Mouse (Mus musculus) embryo, embryonic 10 days (tissue): ENCODE results near the gene Ppa1.

Experiments used
- DNase-seq: peaks from one replicate; pipeline ENCODE4 v3.0.0-alpha.2; 2015; ENCODE audit warnings: low spot score

Gene Ppa1

DNA sequence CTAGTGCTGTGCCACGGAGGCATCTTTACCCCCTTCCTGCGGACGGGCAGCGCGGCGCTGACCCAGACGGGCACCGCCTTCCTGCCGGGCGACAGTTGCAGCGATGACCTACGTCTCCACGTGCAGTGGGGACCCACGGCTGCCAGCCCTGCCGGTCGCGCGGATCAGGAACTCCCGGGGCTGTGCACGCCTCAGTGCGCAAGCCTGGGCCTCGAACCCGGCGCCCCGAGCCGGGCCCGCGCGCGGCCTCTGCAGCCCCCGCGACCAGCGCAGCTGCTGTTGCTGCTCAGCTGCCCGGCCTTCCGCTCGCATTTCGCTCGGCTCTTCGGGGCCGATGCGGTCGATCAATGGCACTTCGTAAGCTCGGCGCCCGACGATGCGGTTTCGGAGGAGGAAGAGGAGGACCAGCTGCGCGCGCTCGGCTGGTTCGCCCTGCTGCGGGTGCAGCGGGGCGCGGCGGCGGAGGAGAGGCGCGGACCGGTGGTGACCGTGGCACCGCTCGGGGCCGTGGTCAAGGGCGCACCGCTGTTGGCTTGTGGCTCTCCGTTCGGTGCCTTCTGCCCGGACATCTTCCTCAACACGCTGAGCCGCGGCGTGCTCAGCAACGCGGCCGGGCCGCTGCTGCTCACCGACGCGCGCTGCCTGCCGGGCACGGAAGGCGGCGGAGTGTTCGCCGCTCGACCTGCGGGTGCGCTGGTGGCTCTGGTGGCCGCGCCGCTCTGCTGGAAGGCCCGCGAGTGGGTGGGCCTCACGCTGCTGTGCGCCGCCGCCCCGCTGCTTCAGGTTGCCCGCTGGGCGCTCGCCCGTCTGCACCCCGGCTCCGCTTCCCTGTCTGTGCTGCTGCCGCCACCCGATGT lies 47.6 kb downstream of the Ppa1 start:
- DNase-seq: peak; percentile 36

DNA sequence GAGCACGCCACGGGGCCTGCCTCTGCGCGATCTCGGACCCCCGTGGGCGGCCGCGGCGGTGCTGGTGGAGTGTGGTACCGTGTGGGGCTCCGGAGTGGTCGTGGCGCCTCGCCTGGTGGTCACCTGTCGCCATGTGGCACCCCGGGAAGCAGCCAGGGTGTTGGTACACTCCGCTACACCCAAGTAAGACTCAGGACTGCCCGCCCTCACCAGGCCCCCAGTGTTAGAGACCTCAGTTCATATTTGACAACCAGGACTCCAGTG lies 48.1 kb downstream of the Ppa1 start:
- no peak for DNase-seq

DNA sequence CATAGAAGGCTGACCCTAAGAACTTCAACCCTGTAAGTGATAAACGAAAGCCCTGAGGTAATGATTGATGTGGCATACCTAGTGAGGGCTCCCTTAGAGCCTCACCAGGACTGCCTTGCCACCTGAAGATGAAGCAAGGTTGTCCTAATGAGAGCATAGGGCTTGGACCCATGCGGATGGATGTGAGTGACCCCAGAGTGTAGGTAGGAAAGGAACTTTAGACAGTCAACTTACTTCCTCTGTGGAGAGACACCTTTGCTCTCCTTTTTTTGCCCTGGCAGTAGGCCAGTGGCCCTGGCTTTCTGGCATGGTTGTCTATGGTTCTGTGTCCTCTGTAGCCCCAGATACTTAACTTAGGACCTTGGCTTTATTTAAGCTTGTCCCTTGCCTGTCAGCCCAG lies 48.7 kb downstream of the Ppa1 start:
- DNase-seq: no peak

DNA sequence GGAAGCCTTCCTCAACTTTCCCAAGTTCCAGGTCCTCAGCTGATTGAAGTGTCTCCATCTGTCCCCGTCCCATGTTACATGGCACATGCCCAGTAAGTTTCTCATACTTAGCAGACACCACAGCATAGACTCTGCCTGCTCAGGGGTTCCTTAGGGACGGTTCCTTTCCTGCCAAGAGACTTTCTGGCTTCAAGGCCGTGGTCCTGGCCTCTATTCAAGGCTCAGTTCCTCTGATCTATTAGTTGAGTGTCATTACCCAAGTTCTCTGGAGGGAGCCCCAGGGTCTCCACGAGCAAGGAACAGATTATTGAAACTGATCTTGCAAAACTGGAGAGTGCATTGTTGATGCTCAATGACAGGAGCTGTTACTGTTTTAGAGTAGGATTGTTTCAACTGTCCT lies 56.3 kb downstream of the Ppa1 start:
- no peak for DNase-seq

DNA sequence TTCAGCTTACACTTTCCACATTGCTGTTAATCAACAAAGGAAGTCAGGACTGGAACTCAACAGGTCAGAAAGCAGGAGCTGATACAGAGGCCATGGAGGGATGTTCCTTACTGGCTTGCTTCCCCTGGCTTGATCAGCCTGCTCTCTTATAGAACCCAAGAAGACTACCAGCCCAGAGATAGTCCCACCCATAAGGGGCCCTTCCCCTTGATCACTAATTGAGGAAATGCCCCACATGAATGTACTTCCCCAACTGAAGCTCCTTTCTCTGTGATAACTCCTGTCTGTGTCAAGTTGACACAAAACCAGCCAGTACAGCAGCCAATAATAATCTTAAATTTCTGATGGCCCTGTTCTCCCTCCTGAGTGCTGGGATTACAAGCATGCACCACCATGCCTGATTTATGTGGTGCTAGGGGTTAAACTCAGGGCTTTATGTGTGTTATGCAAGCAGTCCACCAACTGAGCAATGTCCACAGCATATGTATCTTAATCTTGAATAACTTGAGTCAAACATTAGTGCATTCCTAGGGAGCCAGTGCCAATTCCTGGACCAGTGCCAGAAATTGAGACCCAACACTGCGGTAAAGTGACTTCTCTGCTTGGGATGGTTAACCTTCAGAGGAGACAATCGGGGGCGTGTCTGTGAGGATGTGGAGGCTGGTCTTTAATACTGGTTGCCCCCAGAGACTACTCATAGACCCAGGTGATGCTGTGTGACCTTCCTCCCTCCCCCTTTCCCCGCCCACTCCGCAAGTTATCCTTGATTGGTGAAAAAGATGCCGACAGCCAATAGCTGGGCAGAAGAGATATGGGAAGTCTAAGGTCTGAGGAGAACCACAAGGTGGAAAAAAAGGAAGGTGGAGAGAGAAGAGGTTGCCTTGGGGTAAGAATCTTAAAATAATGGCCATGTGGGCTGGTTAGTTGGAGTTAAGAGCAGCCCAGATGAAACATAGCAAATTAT lies 58.3 kb downstream of the Ppa1 start:
- DNase-seq: no peak

DNA sequence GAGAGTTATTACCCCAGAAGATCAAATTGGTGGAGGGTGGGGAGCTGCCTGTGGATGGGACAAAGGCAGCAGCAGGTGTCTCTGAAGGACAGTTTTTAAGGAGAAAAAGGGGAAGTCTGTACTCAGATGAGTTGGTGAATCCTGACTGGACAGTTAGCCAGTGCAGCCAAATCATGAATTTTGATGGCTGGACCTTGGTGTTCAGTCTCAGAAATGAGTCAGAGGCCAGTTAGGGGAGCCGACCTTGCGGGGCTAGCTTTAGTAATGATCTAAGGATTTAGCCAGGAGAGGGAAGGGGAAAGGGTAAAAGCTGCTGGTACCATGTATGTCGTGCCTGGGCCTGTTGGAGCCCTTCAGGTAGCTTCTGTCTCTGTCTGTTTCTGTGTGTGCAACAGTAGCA lies 65.2 kb downstream of the Ppa1 start:
- no peak for DNase-seq

DNA sequence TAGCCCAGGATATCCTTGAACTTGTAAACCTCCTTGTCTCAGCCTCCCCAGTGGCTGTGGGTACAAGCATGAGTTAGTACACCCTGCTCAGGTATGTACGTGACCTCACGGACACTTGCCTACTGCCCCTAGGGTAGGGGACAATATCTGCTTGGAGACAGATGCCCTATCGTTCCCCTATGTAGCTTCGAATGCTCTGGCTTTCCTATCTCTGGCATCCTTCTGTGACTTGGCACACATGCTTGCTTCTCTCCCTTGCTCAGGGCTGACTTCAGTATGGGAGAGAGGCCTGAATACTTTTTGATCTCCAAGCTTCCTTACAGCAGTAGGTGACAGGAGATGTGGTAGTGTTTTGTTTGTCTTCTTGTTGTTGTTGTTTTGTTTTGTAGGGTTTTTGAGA lies 65.8 kb downstream of the Ppa1 start:
- DNase-seq: no peak

DNA sequence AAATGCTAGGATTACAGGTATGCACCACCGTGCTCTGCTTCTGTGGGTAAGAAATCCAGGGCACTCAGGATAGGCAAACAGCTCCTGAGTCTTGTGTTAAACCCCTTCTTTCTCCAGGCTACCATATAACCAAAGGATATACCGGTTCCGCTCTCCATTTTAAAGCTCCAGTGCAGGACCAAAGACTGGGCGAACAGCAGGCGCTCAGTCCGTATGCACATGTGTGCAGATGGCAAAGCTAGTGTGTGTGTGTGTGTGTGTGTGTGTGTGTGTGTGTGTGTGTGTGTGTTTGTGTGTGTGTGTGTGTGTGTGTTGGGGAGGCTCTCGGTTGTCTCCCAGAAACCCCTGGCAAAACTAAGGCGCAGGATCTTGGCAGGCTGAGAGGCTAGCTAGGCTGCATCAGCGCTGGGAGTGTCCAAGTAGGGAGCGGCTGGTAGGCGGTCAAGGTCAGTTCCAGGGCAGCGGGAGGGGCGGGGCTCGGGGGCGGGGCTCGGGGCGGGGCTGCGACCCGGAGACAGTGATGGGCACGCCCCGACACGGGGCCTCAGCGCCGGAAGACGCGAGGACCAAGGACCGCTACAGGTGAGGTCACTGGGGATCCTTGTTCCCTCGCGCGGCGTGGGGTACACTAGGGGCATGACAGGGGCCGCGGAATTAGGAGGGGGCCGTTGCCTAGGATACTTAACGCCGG lies 66.6 kb downstream of the Ppa1 start, which contains the start of gene Aifm2:
Gene Aifm2, plus strand, starts transcription at position 493 of the 691 bp plus-strand sequence.
- DNase-seq: peak; percentile 83

DNA sequence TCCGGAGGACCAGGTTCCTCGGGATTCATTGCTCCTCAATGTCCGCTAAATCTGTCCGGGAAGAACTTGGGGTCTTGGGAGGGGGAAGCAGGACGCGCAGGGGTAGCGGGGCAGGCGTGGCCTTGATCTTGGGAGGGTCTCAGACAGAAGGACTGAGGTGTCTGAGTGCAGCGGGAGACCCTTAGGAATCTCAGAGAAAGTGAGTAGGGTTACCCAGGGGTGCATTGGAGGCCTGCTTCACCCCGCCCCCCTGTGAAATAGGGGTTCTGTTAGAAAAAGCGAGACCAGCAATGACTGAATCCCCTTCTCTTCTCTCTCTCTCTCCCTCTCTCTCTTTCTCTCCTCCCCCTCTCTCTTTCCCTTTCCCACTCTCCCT lies 67.1 kb downstream of the Ppa1 start:
- DNase-seq: no peak

DNA sequence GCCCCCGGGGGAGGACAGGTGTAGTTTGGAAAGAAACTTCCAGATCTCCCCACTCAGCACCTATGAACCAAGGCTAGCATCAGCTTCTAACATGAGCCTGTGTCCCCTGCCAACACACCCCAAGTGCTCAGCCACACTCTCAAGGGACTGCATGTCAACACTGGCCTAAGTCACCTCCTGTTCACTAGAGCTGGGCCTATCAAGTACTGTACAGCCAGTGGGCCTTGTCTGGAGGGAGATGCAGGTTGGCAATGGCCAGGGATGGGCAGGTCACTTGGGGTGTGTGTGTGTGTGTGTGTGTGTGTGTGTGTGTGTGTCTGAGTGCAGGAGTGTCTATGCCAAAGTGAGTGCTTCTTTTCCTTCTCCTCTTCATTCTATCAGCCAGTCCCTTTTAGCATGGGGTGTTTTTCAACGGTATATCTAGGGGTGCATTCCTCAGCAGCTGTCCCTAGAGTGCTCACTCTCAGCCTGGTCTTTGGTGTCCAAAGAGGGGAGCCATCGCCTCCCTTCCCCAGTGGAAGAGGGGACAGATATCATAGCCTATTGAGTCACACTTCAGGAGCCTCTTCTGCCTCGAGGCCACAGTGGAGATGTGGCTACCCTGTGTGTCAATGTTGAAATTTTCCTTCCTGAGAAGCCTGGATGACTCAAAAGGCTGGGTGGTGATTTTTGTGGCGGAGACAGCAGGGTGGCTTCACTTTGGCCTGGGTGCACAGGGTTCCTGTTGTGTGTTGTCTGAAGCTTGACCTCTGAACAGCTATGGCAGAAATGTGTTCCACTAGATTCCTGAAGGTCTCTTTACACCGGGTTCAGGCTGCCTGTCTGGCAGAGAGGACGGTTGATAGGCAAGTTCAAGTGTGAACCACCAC lies 67.9 kb downstream of the Ppa1 start:
- no peak for DNase-seq

DNA sequence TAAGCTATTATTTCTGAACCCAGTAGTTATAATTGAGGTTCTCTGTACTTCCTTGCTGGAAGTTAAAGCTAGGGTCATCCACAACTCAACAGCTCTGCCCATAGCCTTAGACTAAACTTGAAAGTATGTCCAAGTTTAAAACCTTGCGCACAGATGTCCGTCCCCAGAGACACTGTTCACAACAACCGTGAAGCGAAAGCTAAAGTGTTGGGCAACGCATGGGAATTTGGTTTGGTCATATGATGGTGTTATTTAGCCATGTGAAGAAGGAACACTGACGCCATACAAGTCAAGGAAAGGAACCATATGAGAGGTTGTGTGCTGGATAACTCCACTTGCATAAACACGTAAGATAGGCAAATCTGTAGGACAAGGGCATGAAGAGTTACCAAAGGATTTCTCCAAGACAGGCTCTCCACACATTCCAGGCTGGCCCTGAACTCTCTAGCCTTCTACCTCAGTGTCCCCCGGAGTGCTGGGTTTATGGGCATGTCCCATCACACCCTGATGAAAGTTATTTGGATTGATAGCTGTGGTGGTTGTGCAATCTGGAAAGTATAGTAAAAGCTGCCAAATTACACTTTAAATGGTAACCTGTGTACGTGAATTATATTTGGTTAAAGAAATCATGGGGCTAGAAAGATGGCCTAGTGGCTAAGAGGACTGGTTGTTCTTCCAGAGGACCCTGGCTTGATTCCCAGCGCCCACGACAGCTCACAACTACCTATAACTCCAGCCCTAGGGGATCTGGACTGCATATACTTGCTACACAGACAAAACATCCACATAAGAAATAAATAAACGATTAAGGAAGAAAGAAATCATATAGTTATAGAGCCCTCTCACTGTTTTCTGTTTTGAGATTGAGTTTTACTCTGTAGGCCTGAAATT lies 69.3 kb downstream of the Ppa1 start:
- no peak for DNase-seq

DNA sequence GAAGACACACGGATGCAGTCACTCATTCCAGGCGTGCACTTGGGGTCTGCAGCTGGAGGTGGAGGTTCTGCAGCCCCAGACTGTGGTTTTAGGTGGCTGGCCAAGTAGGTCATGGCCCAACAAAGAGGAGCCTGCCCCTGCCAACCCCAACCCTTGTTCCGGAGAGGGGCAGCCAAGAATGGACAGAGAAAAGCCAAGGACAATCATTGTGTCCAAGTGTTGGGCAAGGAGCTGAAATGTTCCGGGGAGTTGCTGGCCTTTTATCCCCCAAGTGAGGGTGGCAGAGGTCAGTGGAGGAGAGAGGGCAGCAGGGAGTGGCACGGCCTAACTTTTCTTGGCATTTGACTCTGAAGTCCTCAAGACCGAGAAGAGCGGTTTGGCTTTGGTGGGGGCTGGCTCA lies 72.0 kb downstream of the Ppa1 start:
- DNase-seq: no peak

DNA sequence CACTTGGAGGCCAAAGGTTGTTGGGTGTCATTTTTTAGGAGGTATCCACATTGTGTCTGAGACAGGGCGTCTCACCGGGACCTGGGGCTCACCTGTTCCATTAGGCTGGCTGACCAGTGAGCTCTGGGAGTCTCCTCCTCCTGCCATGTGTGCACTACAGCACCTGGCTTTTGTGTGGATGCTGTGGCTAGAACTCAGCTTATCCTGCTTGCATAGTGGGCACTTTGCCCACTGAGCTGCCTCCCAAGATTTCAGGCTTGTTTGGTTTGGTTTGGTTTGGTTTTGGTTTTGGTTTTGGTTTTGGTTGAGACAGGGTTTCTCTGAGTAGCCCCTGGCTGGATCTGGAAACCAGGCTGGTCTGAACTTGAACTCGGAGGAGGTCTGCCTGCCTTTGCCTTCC lies 73.9 kb downstream of the Ppa1 start:
- DNase-seq: no peak

DNA sequence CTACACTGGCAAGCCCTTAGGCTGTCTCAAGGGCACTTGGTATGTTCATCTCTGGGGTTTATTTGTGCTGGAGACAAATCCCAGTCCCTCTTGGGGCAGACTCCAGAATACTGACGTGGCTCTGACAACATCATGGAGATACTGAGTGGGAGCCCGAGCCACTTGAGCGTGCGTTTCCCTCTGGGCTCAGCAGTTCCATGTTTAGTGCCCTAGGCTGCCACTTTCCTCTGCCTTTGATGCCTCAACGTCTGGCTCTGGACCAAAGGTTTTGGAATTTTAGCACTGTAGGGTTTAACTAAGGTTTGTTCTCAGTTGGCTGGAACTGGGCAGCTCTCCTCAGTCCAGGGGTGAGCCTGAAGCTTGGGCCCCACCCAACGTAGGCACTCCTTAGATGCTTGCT lies 74.9 kb downstream of the Ppa1 start:
- DNase-seq: no peak
